Mouse (Mus musculus): ENCODE measurements around the gene Exoc3l4.

- TF ChIP-seq CHD2 (IDR thresholded peaks at IDR 0.05; ENCODE audit: low read depth, low read length) (no peak), ZC3H11A (IDR thresholded peaks at IDR 0.05; ENCODE audit: borderline replicate concordance, low read depth, low read length) (no peak), ZNF384 (IDR thresholded peaks at IDR 0.05; ENCODE audit: low read depth, low read length) (no peak), MAFK (IDR thresholded peaks at IDR 0.05; ENCODE audit: insufficient read depth, low read depth, low read length) (no peak)
Measured at GRCm38 (mm10) chr12:111378812-111379211, 38.0 kb upstream of the Exoc3l4 start.

Measured in ES-E14 (cell line).